Comparison of ENCODE assay signal across 9 mouse cellular contexts in the genomic region with DNA sequence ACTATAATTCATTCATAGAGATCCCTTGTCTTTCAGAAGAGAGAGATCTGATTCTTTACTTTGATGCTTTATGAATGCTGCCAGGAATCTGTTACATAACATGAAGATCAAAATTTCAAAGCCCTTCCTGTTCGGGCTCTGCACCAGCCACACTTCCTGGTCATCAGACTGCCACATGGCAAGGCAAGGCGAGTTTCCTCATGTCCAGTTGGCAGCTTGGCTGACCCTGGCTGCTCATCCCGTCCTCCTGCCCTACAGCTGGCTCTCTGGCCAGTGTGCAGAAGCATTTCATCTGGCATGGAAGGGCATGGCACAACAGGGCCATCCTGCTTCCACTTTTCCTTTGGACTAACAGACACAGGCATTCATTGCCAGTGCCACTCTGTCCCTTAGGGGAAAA.
DNase-seq lines count a peak whose midpoint lies in the region; ATAC-seq lines count a peak whose summit lies in the region.
"Had no signal": no experiment of that assay in that cellular context is flagged by ENCODE, and none has a peak within 500 bp of the region (broad histone marks: within the 10 kb centered on the region; RNA-seq: fewer than 3 reads in every experiment).

No protein-coding gene starts in this region.

- H3K27me3 ChIP-seq in kidney, embryonic 14.5 days (ENCODE audit: control insufficient read depth, insufficient read depth, low read length) = no peaks in the 10 kb centered on the region
- H3K27me3 ChIP-seq in intestine, embryonic 15.5 days (replicated peaks) = no peaks in the 10 kb centered on the region
- H3K27me3 ChIP-seq: CH12.LX had no signal

- peak; percentile 3 to 10 for DNase-seq in kidney, adult 8-10 months
- DNase-seq in adipocyte (ENCODE audit: low spot score) = peak; percentile 66
- peak; percentile 31 to 64 for DNase-seq in adrenal gland, postnatal 36 days
- peak; percentile 51 to 75 for DNase-seq in gastrocnemius, adult 8-10 months (ENCODE audit: low spot score in 2 of 2)
- DNase-seq in thymus, postnatal 0 days (ENCODE audit: low spot score) = no peak
- no peak for DNase-seq in layer of hippocampus, adult 9-10 months (ENCODE audit: low spot score)

- H3K9me3 ChIP-seq in kidney, embryonic 14.5 days (ENCODE audit: control insufficient read depth, low read length) = no peaks in the 10 kb centered on the region
- H3K9me3 ChIP-seq in intestine, embryonic 15.5 days = no peaks in the 10 kb centered on the region

- H3K27ac ChIP-seq in kidney, embryonic 14.5 days (ENCODE audit: low read depth, low read length) = no peak overlapping the region
- H3K27ac ChIP-seq in intestine, embryonic 15.5 days = no peak overlapping the region

- 0 out of 2 replicates have a peak, but pooled peaks cover 4% of the 10 kb centered on the region for H3K4me1 ChIP-seq in kidney, embryonic 14.5 days (ENCODE audit: control insufficient read depth, insufficient read depth, low read length)
- H3K4me1 ChIP-seq in intestine, embryonic 15.5 days (replicated peaks) = no peaks in the 10 kb centered on the region

- no peaks in the 10 kb centered on the region for H3K36me3 ChIP-seq in kidney, embryonic 14.5 days (ENCODE audit: control insufficient read depth, insufficient read depth, low read length)
- H3K36me3 ChIP-seq in intestine, embryonic 15.5 days = no peaks in the 10 kb centered on the region

- H3K9ac ChIP-seq in kidney, embryonic 14.5 days (ENCODE audit: low read depth, low read length) = no peak overlapping the region
- H3K9ac ChIP-seq in intestine, embryonic 15.5 days = no peak overlapping the region

- no peak for ATAC-seq in kidney, embryonic 14.5 days (ENCODE audit: low FRiP score, low TSS enrichment)
- ATAC-seq in intestine, embryonic 15.5 days = no peak

- no peak overlapping the region for H3K4me3 ChIP-seq in kidney, embryonic 14.5 days (ENCODE audit: low read length)
- H3K4me3 ChIP-seq in intestine, embryonic 15.5 days (replicated peaks) = no peak overlapping the region

- WGBS in kidney, embryonic 14.5 days = 72% methylated on average over 3 of the region's 3 CpGs
- 67% methylated on average over 3 of the region's 3 CpGs for WGBS in intestine, embryonic 15.5 days

- H3K4me2 ChIP-seq in kidney, embryonic 14.5 days (replicated peaks; ENCODE audit: low read depth, low read length) = no peak overlapping the region
- no peak overlapping the region for H3K4me2 ChIP-seq in intestine, embryonic 15.5 days (replicated peaks)

Comparison
In these comparisons a context has a peak if more than half of its experiments do, and no peak if none do; other contexts are left out.
1. DNase-seq: peak in kidney, adult 8-10 months (2 of 2), adipocyte (single experiment), adrenal gland, postnatal 36 days (2 of 2) and gastrocnemius, adult 8-10 months (2 of 2); none in thymus, postnatal 0 days (single experiment) and layer of hippocampus, adult 9-10 months (single experiment).